Mouse (Mus musculus) heart, adult 11 months (tissue): ENCODE data around the gene Tmem50a.

ENCODE experiments used
- DNase-seq: peaks from one replicate; pipeline ENCODE4 v3.0.0; 2022

Gene Tmem50a

GRCm38 (mm10) chr4:134914864-134915209, at the start of gene Tmem50a:
Tmem50a (minus strand) TSS chr4:134915024.
- peak; percentile 100 for DNase-seq

- no peak for DNase-seq
These were observed 48.4 kb upstream of the Tmem50a start for GRCm38 (mm10) chr4:134963021-134963776.

DNA sequence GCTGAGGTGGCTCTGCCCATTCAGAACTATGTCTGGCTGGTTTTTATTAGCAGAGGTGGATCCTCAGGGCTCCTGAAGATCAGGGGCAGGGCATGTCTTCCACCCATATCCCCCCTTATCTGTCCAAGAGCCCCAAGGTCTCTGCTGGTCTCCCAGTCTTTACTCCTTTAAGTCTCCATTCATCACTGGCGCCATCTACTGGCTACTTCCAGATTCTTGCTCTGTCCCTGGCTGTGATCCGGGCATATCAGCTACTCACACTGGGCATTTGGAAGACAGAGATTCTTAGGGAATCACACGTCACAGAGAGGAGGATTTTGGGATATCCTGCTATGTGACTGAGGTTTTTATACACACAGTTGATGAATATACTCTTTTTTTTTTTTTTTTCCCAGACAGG, 41.5 kb upstream of the Tmem50a start:
- DNase-seq: peak; percentile 93

- no peak for DNase-seq
These were observed 41.0 kb upstream of the Tmem50a start for GRCm38 (mm10) chr4:134955845-134956244.

DNA sequence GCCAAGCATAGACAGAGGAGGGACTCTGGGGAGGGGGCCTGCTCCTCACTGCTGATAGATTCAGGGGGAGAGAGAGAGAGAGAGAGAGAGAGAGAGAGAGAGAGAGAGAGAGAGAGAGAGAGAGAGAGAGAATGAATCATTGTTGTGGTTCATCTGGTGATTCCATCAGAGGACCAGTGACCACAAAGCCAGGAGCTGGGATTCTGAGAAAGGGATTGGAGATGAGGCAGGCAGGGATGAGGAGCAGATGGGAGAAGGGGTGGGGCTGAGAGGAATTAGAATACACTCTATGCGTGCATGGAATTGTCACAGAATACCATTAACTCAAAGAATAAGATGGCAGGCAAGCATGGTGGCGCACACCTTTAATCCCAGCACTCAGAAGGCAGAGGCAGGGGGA, 40.4 kb upstream of the Tmem50a start:
- no peak for DNase-seq

DNA sequence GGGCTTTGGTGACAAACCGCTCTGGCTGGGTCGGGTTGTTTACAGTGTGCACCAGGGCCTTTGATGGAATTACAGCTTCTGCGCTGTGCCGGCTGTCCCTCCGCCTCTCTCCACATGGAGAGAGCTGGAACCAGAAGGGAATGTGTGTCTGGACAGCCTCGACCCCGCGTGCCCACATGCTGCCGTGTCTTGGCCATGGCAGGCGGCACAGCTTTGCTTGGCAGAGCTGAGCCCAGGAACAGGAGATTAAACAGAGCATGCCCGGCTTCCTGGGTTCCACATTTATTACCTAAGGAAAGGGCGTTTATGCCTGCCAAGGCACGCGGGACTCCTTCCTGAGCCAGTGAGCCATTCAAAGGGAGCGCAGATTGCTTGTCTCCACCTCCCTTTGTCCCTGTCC, 39.6 kb upstream of the Tmem50a start:
- DNase-seq: peak; percentile 93

- DNase-seq: no peak
These were observed 35.8 kb upstream of the Tmem50a start for GRCm38 (mm10) chr4:134950518-134951091.

DNA sequence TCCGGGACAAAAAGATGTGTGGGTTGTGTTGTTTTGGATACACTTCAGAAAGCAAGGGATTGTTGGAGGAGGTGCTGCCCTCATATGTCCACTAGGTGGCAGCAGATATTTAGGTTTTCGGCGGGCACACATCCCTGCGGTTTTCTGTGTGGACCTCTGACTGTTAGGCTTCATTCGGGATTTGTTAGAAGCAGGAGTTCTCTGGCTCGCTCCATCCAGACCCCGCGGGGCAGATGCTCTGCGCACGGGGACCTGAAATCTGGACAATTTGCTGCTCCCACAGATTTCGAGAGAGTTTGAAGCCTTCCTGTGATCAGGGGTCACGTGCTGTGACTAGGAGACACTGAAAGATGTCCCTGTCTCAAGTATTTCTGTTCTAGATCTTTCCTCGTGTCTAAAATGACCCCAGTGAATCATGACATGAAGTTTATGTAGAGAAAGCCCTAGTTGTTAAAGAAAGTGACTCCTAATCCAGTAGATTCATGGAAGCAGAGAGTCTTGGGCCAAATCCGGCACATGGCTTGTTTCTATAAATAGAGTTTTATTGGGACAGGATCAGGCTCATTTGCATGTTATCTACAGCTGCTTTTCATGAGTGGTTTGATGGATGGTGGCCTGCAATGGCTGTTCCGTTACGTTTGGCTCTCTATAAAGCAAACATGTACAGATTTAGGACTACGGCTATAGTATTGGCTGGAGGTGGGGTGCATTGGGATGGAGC, 31.4 kb upstream of the Tmem50a start:
- peak; percentile 93 for DNase-seq

DNA sequence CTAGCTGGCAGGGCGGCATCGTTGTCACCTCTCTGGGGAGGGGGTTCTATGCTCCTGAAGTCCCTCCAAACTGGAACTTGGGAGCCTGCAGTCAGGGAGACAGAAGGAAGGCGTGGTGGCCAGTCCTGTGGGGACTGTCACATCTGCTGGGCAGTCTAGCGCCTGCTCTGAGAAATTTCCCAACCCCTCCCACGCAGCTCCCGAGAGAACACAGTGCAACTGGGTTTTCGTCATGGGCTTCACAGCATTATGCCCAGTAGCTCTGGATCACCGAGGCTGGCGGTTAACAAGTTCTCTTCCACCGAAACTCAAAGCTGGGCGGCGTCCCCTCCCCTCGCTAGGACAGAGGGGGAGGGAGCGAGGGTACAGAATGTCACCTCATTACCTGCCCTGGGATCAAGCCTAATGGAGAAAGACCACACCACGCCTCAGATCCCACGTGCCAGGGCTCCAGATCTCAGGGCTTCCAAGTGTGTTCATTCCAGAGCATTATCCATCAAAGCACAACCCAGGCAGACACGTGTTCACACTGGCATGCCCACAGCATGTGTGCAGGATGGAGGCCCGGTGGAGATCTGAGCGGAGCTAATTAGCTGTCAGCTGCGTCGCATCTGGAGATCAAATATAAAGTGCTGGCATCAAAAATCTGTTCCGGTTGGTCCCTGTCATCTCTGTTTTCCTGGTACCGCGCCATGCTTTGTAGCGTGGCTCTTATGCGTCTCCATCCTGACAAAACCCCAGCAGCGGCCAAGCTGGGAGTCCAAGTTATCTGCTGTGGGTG, 29.1 kb upstream of the Tmem50a start:
- DNase-seq: no peak

DNA sequence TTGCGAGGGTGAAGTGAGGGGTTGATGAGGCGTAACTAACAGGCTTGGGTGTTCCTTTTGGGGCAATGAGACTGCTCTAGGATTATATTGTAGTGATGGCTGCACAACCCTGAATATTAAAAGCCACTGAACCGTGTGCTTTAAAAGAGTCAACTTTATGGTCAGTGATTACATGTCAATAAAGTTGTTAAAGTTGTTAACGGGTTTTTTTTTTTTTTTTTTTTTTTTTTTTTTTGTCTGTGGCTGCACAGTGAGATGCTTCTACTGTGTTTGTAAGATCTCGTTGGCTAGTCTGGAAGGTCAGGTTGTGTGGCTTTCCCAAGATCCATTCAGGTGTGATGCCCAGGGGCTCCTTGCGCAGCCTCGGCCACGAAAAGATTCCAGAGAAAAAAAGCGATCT, 25.1 kb upstream of the Tmem50a start:
- no peak for DNase-seq

DNA sequence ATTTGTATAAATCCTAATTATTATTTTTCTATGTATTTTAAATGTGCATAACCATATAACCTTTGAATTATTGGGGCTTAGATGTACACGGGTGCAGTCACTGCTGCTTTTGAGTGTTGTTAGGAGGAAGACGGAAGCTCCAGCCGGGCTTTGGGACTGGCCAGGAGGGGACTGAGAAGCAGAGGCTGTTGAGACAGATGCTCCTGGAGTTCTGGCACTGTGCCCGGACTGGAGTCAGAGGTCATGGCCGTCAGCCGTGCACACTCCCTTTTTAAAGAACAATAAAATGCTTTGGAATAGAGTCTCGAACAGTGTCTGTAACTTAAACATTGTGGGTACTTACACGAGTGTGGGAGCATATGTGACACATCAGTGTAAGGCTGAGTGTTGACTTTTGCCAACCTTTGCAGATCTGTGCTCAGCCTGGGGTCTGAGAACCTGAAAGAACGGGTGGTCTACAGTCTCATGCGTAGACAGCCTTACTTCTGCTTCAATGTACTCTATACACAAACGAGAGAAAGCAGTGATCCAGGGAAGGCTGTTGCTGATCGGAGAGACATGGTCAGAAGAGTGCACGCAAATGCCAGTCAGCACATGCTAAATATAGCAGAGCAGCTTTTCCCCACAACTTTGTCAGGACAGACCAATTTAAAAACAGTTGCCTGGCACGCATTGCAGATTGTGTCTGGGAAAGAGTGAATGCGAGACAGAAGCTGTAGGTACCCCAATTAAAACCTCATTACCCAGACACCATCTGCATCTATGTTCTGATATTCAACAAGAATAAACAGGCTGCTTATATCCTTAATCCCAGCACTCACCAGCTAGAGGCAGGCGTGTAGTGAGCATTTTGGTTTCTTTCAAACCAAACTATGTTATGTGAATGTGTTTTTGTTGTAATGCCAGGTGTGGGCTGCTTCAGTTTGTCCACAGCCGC, 22.7 kb upstream of the Tmem50a start:
- peak; percentile 91 for DNase-seq

DNA sequence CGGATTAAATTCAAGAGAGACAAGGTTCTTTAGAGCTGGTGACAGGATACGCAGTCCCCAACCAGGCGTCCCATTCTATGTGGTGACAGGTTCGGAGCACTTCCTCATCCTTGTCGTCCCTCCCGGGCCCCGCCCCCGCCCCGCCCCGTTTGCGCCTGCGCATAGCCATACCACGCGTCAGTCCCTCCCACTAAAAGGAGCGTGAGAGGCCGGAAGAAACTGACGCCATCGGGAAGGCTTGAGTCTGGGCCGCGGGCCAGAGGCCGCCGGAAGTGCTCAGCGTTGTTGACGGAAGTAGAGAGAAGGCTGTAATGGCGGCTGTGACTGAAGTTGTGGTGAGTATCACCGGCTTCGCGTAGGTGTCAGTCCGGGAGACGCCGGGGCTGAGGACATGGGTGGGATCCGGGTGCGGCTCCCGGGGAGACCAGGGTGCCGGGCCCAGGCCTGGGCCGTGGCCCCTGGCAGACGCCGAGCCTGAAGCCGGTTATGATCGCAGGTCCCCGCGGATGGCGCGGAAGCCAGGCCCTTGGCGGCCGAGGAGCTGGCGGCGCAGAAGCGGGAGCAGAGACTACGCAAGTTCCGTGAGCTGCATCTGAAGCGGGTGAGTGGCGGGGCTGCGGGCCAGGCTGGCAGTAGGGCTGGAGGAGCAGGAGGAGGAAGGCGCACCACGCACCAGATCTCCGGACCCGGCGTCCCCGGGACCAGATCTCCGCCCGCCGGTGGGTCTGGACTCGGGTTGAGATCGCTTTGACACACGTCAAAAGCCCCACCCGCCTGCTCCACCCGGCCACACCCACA, 16.1 kb upstream of the Tmem50a start, which contains the start of gene Syf2:
Syf2 (plus strand) TSS at position 215 of the 798 bp plus-strand sequence.
- peak; percentile 99 for DNase-seq

- DNase-seq: no peak
These were observed 15.4 kb upstream of the Tmem50a start for GRCm38 (mm10) chr4:134930190-134930589.

GRCm38 (mm10) chr4:134929536-134929935, 14.7 kb upstream of the Tmem50a start:
- DNase-seq: no peak

DNA sequence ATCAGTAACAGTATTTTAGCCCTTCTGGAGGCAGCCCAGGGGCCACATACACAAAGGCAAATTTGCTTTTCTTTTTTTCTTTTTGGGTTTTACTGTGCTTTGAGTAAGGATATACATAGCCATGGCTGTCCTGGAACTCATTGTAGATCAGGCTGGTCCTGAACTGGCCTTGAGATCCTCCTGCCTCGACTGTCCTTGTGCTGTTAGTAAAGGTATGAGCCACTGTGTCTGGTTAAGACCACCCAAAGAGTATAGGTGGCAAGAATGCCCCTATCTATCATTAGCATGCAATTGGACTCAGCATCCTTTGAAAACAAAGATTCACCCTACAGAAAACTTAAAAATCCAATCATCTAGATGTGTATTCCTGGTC, 13.6 kb upstream of the Tmem50a start:
- peak; percentile 85 for DNase-seq

DNA sequence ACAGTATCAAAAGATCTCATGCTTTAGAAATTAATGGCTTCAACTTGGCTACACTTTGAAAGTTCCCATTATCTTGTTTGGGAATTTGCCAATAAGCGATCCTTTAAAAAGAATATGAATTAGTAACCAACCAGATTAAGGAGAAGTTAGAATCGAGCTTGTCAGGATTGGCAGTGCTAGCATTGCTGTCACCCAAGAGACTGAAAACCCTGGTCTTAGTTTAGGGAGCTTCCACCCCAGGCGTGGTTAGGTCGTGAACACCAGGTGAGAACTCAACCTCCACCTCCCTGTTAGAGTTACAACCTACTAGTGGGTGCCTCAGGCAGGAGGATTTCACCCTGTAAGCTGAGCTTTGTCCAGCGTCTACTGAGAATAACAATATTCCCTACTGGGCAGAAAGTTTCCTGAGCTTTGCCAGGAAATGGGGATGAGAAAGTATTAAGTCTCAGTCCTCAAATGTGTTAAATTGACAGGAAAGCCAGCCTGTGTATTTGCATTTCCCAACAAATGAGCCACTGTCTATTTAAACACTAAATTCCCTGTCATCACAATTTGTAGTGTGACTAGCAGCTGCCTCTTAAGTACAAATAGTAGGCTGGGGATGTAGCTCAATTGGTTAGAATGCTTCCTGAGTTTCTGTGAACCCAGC, 13.1 kb upstream of the Tmem50a start:
- peak; percentile 91 for DNase-seq

- DNase-seq: peak; percentile 95
These were observed 10.4 kb upstream of the Tmem50a start for GRCm38 (mm10) chr4:134925206-134925605.

DNA sequence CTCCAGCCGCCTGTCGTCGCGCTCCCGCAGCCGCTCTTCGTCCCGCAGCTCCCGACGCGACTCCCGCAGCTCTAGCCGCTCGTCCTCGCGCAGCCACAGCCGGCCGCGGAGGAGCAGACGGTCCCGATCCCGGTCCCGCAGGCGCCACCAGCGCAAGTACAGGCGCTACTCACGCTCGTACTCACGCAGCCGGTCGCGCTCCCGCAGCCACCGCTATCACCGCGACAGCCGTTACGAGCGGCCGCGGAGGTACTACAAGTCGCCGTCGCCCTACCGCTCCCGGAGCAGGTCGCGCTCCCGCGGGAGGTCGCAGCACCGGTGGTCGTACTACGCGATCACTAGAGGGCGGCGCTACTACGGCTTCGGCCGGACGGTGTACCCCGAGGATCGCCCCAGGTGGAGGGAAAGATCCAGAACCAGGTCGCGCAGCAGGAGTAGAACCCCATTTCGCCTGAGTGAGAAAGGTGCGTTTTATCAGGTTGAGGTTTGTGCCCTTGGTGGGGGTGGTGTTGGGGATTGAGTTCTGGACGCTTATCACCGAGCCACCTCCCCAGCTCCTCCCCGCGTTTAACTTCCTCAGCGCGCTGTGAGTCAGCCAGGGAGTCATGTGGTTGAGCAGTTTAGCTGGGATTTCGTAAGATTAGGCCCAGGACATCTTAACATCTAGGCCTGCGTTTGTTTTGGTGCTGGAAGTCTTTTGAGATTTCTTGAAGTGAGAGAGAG, 9.4 kb upstream of the Tmem50a start:
- peak; percentile 99 for DNase-seq

DNA sequence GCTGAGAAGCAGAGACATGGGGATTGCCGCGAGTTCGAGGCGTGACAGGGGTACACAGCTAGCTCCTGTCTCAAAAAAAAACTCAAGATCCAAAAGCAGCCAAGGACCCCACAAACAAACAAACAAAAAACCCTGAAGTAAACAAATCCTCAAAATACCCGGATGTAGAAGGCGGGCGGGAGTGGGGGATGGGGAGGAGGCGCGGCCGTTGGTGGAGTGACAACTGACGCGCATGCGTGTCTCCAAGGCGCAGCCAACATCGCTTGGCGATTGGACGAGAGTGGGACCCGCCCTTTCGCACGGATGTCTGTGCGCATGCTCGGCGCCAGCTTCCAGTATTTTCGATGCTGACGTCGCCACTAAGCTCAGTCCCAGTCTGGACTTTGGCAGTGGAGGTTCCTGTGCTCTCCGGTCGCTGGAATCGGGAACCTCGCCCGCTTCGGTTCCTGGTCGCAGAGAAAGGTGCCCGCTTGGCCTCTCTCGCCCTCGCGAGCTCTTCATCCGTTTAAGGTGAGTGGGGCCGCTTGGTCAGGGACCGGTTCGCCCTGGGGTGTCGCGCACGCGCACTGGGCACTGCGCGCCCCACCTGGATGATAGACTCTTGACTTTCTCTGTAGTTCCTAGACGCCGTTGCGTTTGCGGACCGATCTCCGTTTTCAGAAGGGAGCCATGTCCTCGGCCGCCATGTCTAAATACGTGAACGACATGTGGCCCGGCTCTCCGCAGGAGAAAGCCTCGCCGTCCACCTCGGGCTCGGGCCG, 8.6 kb upstream of the Tmem50a start, which contains the start of gene Rsrp1:
Rsrp1 (plus strand) TSS at position 335 of the 761 bp plus-strand sequence.
- DNase-seq: peak; percentile 100
